8 mouse cellular contexts compared by ENCODE assay signal in genomic region chr7:46710390-46710844, GRCm38 (mm10). TPM values are rescaled to one million over a fixed set of nuclear protein-coding genes. Genes with fewer than 3 reads are reported as not detected.
DNase-seq lines count a peak whose midpoint lies in the region; ATAC-seq lines count a peak whose summit lies in the region.

TSS of gene Saal1 (minus strand) at chr7:46710680.

- H3K4me3 ChIP-seq in hindbrain, embryonic 12.5 days = peak within 1 kb of the TSS; percentile 86

- 2% methylated on average over 38 of the region's 38 CpGs for WGBS in hindbrain, embryonic 12.5 days

- H3K9ac ChIP-seq in hindbrain, embryonic 12.5 days = peak within 1 kb of the TSS; percentile 91

- peak; percentile 97 for ATAC-seq in hindbrain, embryonic 12.5 days (ENCODE audit: low FRiP score)

- H3K36me3 ChIP-seq in hindbrain, embryonic 12.5 days = peaks cover 23% of the 10 kb centered on the region

- no peaks in the 10 kb centered on the region for H3K9me3 ChIP-seq in hindbrain, embryonic 12.5 days (replicated peaks)

- peaks cover 3% of the 10 kb centered on the region; the same call in 1 of the 2 replicates for H3K27me3 ChIP-seq in hindbrain, embryonic 12.5 days

- H3K4me2 ChIP-seq in hindbrain, embryonic 12.5 days (replicated peaks) = peak within 1 kb of the TSS; percentile 52

- peaks cover 7% of the 10 kb centered on the region for H3K4me1 ChIP-seq in hindbrain, embryonic 12.5 days

- peak; percentile 93 for DNase-seq in Muller cell, postnatal 12 days (ENCODE audit: inconsistent ontology term)
- DNase-seq in cerebellum, adult 9-11 months = peak; percentile 85
- DNase-seq in frontal cortex, postnatal 10 days (ENCODE audit: low spot score in 2 of 2) = peak; percentile 46 to 80
- peak; percentile 80 to 82 for DNase-seq in layer of hippocampus, postnatal 14 days (ENCODE audit: low spot score in 2 of 2)
- DNase-seq in lung, postnatal 25 days (ENCODE audit: low spot score) = peak; percentile 80
- DNase-seq in retina, embryonic 14.5 days (ENCODE audit: low spot score) = peak; percentile 99
- peak; percentile 97 for DNase-seq in thymus, postnatal 4 days

- peak within 1 kb of the TSS; percentile 71 for H3K27ac ChIP-seq in hindbrain, embryonic 12.5 days

RNA-seq across cellular contexts. Expression of gene Saal1, which starts in this region (rescaled TPM):
- 27.2 and 28.4 TPM in 2 replicates for polyA plus RNA-seq in hindbrain, embryonic 12.5 days (2016; fragmentation: Nextera tagmentation; extraction: Ambion mirVana)
- 1 to 10 TPM; 9.0 to 9.1 TPM for total RNA-seq in layer of hippocampus, postnatal 14 days (2021)

Comparison
In these comparisons a context has a peak if more than half of its experiments do, and no peak if none do; other contexts are left out.
1. Peak in every context shown above with its lines: DNase-seq, ATAC-seq, H3K4me3 ChIP-seq and H3K27ac ChIP-seq.